Mouse (Mus musculus): ENCODE data around the gene Lsamp.

Gene Lsamp

DNA sequence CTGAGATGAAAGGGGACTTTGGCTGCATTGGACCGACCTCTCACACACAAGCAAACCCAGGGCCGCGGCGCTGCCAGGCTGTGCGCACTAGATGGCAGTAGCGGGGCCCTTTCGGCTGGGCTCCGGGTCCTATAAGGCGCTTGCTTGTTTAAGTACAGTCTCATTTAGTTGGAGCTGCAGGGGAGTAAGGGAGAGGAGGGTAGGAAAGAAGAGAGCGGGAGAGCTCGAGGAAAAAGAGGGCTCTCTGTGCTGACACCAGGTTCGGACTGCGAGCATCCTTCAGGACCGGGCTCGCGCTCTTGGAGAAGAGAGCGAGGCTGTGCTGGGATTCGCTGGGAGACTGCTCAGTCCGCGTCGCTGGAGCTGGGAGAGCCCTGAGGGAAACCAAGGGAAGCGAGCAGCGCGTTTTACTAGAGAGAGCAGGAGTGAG lies at the start of gene Lsamp:
TSS of gene Lsamp (plus strand) at position 157 of the 430 bp plus-strand sequence.
- DNase-seq (ENCODE audit: low read depth, low spot score) = peak; percentile 85

DNA sequence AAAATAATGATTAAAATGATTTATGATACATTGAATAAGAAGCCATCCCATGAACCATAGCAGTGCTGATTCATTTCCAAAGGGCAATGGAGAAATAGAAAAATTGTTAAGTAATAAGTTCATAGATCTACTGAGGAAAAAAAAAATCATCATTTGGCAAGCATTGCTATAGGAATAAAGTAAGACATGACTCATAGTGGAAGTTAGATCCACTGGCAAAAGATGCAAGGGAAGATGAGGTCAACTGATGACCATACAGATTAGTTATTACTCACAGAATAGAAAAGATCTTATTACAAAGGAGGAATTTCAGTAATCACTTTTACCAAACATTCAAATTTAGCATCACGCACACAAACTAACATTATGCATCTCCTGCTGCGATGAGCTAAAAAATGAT lies 26.5 kb upstream of the Lsamp start:
- no peak for DNase-seq (ENCODE audit: low read depth, low spot score)

GRCm38 (mm10) chr16:39972712-39973111 lies 11.4 kb upstream of the Lsamp start:
- DNase-seq (ENCODE audit: low read depth, low spot score) = no peak

DNA sequence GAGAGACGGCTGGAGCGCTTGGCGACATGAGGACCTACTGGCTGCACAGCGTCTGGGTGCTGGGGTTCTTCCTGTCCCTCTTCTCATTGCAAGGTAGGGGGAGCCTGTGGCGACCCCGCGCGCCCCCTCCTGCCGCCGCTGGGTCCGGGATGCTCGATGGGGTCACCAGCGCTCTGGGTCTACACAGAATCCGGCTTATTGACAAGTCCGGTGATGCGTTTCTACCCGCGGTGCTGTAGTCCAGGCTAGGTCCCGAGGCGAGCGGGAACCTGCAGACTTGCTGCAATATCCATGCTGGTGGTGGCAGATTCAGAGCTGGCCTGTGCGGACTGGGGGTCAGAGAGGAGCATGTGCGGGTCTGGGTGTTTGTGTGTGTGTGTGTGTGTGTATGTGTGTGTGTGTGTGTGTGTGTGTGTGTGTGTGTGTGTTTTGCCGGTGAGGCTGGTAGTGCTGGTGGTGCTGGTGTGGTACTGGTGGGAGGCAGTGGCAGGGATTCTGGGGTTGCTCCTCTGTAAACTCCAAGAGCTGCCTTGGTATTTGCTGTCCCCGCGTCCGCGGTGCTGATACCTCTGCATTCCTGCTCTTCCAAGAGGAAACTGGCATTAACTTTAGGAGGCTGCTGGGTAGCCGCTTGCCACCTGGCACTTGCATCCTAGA lies 602 bp downstream of the Lsamp start:
- DNase-seq (ENCODE audit: low read depth, low spot score) = peak; percentile 57

DNA sequence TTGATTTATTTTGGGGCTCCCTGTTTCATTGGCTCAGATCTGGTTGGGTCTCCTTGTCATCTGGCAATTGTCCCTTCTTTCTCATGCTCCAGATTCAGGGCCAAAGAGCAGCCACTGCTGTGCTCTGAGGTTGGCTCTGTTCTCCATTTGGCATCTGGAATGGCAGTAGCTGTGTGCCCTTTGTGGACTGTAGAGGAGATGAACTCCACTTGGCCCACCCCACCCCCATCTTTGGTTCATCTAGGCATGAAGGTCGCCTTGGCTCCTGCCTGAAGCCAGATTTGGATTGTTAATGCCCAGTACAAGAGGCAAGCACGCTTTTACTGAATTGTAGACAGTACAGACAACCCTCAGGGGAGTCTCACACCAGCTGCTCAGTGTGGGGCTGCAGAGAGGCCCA lies 4.3 kb downstream of the Lsamp start:
- DNase-seq (ENCODE audit: low read depth, low spot score) = no peak

DNA sequence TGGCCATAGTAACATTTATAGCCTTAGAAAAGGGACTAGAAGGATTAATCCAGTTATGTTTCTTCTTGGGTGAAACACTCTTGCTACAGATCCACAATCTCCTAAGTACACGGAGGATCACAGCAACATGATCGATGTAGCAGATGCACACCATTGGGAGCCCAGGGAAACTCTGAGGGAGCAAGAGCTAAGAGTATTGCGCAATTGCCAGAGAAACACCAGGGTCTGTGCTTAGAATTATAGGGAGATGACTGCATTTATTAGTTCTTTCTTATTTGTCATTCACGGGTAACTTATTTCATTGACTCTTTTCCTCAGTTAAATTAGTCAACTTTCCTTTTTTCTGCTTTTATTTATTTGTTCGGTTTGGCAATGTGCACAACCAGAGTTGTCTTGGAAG lies 10.7 kb downstream of the Lsamp start:
- DNase-seq (ENCODE audit: low read depth, low spot score) = no peak

GRCm38 (mm10) chr16:40008800-40009199 lies 24.6 kb downstream of the Lsamp start:
- peak; percentile 3 for DNase-seq (ENCODE audit: low read depth, low spot score)

DNA sequence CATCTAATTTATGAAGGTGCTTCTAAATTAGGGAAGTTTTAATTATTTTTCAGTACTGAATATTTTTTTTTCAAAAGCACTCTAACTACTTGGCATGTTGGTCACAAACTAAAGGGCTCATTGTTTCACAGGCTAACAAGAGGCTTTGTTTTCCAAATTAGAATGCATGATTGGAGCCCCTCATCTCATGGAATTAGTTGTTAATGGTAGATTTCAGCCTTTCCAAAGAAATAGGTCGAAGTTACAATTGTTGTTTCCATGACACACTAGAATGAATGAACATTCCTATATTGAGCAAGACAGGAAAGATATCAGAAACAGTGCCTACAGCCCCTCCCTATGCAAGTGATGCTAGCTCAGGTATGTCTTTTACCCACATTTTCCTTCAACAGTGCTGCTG lies 26.9 kb downstream of the Lsamp start:
- no peak for DNase-seq (ENCODE audit: low read depth, low spot score)

- no peak for DNase-seq (ENCODE audit: low read depth, low spot score)
Observed at GRCm38 (mm10) chr16:40022611-40023010, 38.5 kb downstream of the Lsamp start.

- no peak for DNase-seq (ENCODE audit: low read depth, low spot score)
Observed at GRCm38 (mm10) chr16:40036719-40037118, 52.6 kb downstream of the Lsamp start.

- DNase-seq (ENCODE audit: low read depth, low spot score) = no peak
Observed at GRCm38 (mm10) chr16:40059546-40059945, 75.4 kb downstream of the Lsamp start.

DNA sequence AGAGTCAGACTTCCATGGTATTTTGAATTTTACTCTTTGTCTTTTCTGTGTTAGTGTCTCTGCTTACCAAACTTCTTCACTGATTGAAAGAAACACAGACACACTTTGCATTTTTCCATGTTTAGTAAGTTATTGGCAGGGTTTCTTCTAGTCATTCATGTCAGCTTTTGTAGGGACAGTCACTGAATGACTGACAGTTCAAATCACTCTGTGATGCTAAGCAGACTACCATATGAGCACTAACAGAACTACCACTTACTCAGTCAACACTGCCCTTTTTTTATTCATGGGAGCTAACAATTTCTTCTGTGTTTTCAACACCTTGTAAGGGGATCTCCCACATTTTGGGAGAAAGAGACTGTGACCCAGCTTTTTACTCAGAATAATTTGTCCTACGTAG lies 75.8 kb downstream of the Lsamp start:
- DNase-seq (ENCODE audit: low read depth, low spot score) = no peak

DNA sequence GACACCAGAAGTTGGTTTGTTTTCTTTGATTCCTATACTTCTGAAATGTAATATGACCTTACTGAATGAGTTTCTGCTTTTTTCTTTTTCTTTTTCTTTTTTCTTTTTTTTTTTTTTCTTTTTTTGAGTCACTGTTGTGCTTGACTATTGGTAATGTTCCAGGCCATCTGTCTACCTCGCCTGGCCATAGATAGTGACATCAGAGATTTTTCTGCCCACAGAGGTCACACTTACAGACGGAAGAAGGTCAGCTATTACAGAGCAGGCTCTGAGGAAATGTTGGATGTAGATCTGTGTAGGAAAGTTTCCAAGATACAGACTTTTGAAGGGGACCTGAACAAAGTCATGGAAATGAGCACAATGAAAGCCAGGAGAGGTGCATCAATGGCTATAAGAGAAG lies 76.3 kb downstream of the Lsamp start:
- DNase-seq (ENCODE audit: low read depth, low spot score) = no peak

DNA sequence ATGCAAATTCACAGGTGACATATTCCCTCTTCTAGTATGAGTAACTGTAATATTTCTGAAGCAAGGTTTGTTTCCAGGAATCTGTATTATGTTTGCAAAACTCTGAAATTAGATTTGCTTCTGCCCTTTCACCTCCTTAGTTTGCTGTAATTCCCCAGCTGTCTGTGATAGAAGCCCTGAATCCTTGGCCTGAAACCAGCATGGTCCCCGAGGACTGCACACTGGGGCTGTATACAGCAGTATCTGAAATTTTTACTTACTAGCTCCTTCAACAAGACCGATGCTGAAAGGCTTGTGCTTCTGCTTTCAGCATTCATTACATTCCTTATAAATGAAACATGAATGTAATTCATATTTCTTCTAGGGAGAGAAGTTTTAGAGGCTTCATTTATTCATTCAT lies 91.4 kb downstream of the Lsamp start:
- no peak for DNase-seq (ENCODE audit: low read depth, low spot score)

DNA sequence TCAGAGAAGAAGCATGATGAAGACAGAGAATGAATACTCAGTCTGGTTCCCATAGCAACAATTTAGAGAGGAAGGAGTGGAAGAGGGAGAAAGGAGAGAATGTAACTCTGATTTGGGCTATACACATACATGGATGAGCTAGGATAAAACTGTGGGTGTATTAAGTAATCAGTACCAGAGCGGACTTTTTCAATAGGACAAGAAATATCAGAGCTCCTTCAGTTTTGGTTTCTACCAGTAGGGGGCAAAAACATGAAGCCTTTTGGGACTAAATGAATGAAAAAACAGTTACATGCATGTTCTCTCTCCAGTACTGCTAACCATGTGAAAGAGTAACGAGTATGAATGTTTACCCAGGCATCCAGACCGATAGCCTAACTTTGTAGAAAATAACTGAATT lies 96.1 kb downstream of the Lsamp start:
- DNase-seq (ENCODE audit: low read depth, low spot score) = peak; percentile 19

- no peak for DNase-seq (ENCODE audit: low read depth, low spot score)
Observed at GRCm38 (mm10) chr16:40104329-40104728, 120.2 kb downstream of the Lsamp start.

DNA sequence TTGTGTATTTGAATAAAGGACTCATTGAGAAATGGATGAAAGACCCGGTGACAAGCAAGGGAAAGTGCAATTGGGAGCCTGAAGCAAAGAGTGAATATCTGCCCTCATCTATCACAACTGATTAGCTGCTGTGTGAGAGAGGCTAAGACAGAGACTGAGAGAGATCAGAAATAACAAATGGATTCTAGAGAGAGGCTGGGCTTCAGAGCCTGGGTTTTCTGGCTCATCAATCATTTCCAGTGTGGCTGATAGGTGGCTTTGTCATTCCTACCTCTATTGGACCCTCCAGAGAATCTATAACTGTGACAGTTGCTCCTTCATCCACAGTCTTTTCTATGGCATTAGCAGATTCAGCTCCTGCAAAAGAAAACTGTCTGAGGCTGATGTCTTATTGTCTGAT lies 198.8 kb downstream of the Lsamp start:
- DNase-seq (ENCODE audit: low read depth, low spot score) = no peak

GRCm38 (mm10) chr16:40187987-40188590 lies 203.9 kb downstream of the Lsamp start:
- no peak for DNase-seq (ENCODE audit: low read depth, low spot score)

DNA sequence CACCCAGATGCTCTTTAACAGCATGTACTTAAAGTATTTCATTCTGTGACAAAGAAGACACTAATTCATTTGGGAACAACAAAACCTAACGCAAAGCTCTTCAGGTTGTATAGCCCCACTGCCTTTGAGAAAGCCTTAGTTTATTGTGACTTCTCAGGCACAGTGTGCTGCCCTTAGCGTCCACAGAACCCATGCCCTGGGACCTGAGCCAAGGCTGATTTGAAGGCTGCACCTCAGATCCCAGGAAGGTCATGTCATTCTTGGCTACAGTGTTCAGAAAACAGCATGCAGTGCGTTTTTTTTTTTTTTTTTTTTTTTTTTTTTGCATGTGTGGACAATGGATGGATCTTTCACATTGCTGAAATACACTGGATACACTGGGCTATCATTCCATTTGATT lies 210.2 kb downstream of the Lsamp start:
- DNase-seq (ENCODE audit: low read depth, low spot score) = no peak

DNA sequence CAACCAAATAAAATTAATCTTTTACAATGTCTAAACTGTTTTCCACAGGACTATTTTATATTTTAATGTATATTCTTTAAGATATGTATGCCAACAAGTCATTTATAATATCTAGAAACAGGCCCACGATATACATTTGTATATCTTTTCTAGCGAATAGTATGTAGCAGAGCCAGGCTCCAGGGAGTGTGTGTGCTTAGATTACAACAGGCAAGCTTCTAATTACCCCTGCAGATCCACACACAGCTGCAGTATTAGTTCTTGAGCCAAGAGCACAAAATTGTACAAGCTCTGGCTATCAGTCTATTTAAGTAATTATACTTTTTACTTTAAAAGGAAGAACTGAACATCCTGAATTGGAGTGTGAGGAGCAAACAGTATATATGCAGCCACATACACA lies 210.7 kb downstream of the Lsamp start:
- DNase-seq (ENCODE audit: low read depth, low spot score) = no peak

DNA sequence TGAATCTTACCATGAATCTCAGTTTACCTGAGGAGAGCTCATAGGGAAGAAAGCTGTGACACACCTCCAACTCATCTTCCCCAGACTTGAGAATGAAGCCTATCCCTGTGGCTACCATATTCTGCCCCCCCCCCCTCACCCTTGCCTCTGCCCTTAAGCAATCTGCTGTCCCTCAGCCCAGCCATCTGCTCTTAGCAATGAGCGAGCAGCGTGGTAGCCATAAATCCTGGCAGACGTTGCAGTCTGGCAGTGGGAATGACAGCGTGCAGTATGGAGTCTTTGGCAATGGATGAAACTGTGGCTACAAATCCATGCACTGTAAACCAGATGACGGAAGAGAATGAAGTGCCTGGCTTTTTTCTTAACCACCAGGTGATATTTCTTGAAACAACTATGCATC lies 244.5 kb downstream of the Lsamp start:
- no peak for DNase-seq (ENCODE audit: low read depth, low spot score)

DNA sequence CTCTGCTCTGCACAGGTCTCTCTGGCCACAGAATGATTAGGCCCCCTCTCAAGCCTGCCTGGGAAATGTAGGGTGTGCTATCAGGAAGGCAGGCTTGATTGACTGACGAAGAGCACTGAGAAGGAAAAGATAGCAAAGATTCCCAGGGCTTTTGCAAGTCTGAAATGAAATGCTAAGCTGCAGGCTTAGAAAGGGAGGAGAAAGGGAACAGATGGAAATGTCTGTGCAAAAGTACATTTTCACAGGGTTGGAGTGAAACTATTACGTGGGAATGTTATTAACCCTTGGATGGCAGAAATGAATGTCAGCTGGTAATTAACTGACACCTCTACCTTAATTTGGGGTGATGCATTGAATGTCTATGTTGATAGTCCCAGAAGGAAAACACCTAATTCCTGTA lies 248.9 kb downstream of the Lsamp start:
- DNase-seq (ENCODE audit: low read depth, low spot score) = no peak

- no peak for DNase-seq (ENCODE audit: low read depth, low spot score)
Observed at GRCm38 (mm10) chr16:40234151-40234895, 250.2 kb downstream of the Lsamp start.
